Mouse (Mus musculus) left cerebral cortex, postnatal 10 days (tissue): ENCODE results near the gene Hes6. TPM values are rescaled to one million over a fixed set of nuclear protein-coding genes. Genes with fewer than 3 reads are reported as not detected.

Source experiments
- DNase-seq, 2 experiments: peaks; one replicate each; pipeline ENCODE4 v3.0.0; 2021 to 2022; ENCODE audit warnings: low spot score in 2 of 2, mixed read lengths in 1 of 2; ENCODE audit errors: extremely low spot score in 1 of 2
- intact Hi-C: fragments of 180-260 bp; cut with DNase I; formaldehyde crosslinking; loops from one replicate; pipeline ENCODE4 v1.15.1; 2025
- total RNA-seq, 2 experiments: library from RNA; stranded (reverse); gene quantifications; 2 replicates each; pipeline ENCODE4 v1.2.3; 2021

Gene Hes6
- total RNA-seq, 2 experiments from 2014 or later: 26.6 to 27.3 TPM

DNA sequence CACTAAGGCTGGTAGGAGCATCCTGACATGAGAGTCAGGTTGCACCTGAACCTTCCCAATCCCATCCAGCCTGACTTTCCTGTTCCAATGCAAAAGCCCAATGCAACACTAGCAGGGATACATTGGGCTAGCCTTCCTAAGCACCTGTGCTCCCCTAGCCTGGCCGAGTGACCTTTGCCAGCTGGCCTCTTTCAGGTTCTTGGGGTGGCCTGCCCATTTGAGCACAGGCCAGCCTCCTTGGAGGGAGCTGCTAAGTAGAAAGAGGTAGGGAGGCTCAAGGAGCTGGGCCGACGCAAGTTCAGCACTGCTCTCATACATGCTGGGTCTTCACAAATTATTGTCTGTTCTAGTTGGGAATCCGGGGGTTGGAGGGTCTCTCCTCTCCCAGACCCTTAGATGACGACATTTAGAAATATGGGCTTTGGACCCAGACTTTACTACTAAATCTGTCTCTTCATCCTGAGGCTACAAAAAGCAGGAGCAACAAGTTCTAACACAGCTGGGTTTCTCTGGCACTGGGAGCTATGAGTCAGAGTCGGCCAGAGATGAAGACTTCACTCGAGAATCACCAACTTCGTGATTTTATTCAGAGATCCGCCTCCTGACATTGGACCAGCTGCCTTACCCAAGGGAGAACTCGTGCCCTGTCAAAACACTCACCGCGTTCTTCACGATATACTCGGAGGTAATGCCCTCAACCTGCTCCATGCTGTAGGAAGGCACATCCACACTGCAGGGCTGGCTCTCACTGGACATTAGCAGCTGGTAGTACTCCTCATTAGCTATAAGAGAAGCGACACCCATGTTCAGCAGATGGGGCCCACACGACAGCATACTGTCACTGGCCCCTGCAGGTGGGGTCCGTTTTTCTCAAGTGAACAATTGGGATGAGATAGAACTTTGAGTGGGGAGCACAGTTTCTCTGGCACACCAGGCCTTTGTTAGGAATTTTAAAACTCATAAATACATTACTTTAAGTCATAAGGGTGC is 31.3 kb upstream of the Hes6 start:
- intact Hi-C loops: no loop called here
- DNase-seq: no peak

- intact Hi-C loops: no loop called here
These were observed 28.6 kb upstream of the Hes6 start for GRCm38 (mm10) chr1:91442350-91442990.

DNA sequence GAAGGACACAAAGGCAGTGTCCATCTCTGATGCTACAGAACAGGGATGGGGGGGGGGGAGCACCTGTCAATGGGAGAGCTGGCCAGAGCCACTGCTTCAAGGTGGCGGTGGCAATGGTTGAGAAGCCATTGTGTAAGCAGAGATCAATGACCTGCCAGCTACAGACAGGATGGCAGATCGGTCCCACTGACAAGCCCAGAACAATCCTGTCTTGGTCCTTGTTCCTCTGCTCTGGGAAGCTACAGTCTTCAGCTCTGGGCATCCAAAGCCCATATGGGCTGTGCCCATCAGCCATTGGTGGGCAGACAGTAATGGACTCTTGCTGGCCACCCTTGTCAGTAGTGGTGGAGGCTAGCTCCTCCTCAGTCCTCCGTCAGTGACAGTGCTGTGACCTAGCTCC is 28.0 kb upstream of the Hes6 start:
- DNase-seq: no peak
- intact Hi-C loops: no loop called here

More at GRCm38 (mm10) chr1:91442350-91442990, 28.6 kb upstream of the Hes6 start:
- DNase-seq: no peak

DNA sequence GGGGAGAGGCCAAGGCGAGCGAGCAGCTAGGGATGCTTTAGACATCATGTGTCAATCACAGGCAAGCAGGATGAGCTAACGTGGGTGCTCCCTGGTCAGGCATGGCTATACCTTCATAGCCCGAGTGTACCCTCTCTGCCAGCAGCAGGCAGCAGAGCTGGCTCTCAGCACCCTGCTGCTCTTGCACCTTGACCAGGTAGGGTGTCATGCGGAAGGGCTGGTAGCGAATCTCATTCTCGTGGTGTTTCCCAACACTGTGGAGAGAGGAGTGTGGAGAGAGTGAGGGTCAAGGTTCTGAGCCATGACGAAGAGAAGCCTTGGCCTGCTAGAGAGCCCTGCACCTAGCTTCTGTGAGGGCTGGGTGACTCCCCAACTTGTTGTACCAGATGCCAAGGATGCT is 25.9 kb upstream of the Hes6 start:
- no peak for DNase-seq
- intact Hi-C loops: no loop called here

DNA sequence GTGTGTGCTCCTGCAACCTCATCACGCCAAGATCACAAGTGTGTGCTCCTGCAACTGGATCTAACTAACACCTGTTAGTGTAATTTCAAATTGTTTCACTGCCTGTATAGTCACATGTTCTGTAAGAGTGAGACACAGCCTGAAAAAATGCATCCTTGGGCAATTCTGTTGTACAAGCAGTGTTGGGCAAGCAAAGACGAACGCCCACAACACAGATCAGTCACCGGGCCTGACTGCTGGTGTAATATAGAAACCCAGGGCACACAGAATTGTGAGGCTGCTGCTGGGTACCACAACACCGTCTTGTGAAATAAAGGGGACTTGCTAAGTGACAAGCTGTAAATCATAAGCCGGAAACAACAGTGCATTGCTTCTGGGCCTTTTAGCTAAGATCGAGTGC is 23.7 kb upstream of the Hes6 start:
- intact Hi-C loops: no loop called here
- no peak for DNase-seq

DNA sequence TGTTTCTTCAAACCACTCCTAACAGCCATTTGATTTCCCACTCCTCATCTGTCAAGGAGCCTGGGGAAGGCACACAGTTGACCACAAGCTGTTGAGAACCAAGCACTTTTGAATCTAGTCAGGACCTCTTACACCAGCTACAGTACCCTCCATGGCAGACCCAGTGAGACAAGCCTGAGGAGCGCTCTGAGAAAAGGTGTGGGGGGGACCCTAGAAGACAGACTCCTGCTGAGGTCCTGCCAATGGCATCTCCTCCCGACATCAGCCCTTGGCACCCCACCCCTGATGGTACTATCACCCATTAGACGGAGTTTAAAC is 23.2 kb upstream of the Hes6 start:
- no peak for DNase-seq
- intact Hi-C loops: no loop called here

DNA sequence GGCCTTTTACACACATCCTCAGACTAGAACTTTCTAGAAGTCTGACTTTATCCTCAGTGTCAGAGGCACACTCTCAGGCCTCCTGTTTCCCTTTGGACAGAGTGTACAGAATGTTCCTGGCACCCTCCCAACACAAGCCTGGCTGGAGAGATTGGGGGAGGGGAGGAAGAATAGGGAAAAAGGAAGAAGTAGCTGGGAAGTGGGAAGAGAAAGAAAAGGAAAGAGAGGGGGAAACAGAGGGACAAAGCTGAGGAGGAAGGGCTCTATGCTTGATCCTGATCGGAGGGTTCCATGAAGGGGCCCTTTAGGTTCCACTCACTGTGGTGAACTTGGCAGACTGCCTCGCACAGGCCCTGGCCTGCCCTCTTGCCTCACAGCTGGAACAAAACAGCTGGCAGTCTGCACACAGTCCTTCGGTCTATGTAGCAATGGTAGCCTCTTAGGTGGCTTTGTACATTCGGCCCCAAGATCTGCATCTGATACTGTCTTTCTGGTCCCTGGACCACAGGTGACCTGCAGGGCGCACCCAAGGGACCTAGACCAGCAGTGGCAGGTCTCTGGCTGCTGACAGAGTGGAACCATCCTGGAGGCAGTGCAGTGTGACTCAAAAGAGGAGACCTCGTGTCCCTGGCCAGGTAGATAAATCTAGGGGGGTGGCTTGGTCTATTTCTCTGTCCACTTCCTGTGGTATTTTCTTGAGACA is 22.7 kb upstream of the Hes6 start:
- DNase-seq: peak in 1 of 2 experiments; percentile 80
- intact Hi-C loops: no loop called here

GRCm38 (mm10) chr1:91435606-91436130 is 21.8 kb upstream of the Hes6 start:
- peak in 1 of 2 experiments; percentile 48 for DNase-seq
- intact Hi-C loops: no loop called here

DNA sequence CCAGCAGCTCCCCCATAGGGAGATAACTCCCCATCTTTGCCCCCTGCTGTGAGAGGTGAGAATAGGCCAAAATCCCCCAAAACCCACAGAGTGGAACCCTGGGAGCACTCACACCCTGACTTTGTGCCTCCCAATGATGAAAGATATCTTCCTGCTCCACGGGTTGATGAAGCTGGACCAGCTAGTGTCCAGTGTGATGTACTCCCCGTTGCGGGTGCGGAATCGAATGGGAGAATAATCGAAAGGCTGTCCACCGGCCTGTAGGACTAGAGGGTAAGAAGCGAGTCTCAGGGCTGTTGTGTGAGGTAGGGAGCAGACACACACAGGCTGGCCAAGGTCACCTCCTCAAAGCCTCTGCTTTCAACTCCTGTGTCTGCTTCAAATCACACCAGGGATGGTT is 21.1 kb upstream of the Hes6 start:
- no peak for DNase-seq

DNA sequence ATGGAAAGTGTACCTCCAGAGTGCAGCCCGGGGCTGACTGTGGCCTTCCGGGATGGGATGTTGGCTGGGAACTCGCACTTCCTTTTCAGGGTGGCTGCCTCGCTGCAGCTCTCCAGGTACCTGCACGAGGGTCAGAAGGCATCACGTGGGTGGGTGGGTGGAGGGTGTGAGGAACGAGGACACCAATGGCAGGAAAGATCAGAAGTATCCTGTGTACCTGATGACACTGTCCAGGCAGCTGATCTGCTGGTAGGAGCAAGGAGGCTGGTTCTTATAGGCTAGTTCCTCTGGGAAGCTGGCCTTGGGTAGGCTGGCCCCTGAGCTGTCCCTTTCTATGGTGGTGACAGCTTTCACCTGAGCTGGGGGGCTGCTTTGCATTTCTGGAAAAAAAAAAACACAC is 16.9 kb upstream of the Hes6 start:
- DNase-seq: no peak
- intact Hi-C loops: no loop called here

More for the DNA sequence above, 21.1 kb upstream of the Hes6 start:
- intact Hi-C loops: no loop called here

- intact Hi-C loops: loop anchor here (5.0 kb wide), 1 partner anchor 53 kb away; no protein-coding TSS in a partner anchor
- no peak for DNase-seq
These were observed 15.4 kb upstream of the Hes6 start for GRCm38 (mm10) chr1:91429212-91429611.

- peak; percentile 62 to 87 for DNase-seq
- intact Hi-C loops: loop anchor here (5.0 kb wide), 1 partner anchor 54 kb away; no protein-coding TSS in a partner anchor
These were observed 14.8 kb upstream of the Hes6 start for GRCm38 (mm10) chr1:91428614-91429013.

DNA sequence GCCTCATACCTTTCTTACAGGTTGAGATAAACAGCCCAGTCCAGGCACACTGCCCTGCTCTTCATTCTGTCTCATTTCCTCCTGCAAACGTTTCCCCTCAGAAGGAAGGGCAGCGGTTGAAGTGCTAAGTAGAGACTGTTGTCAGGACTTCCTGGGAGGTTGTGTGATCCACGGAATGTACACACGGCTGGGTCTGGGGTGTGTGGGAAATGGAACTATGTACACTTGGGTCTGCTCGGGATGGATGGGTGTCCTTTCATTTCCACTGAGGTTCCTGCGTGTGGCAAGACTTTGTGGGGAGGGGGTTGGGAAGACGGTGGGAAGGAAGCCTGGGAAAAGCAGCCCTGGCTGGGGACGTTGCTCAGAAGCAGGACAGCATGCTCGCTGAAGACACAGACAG is 12.6 kb upstream of the Hes6 start:
- DNase-seq: no peak
- intact Hi-C loops: loop anchor here (5.0 kb wide), 1 partner anchor 56 kb away; no protein-coding TSS in a partner anchor

- intact Hi-C loops: no loop called here
- DNase-seq: no peak
These were observed 6.8 kb upstream of the Hes6 start for GRCm38 (mm10) chr1:91420601-91421065.

GRCm38 (mm10) chr1:91419862-91420600 is 6.2 kb upstream of the Hes6 start:
- intact Hi-C loops: loop anchor here (5.0 kb wide), 1 partner anchor 37 kb away; the partner anchor contains the start of gene Per2

GRCm38 (mm10) chr1:91417991-91418390 is 4.2 kb upstream of the Hes6 start:
- DNase-seq: no peak
- intact Hi-C loops: loop anchor here (5.0 kb wide), 1 partner anchor 39 kb away; the partner anchor contains the start of gene Per2

More at GRCm38 (mm10) chr1:91419862-91420600, 6.2 kb upstream of the Hes6 start:
- no peak for DNase-seq

GRCm38 (mm10) chr1:91415311-91415710 is 1.5 kb upstream of the Hes6 start:
- DNase-seq: no peak
- intact Hi-C loops: loop anchor here (5.0 kb wide), 1 partner anchor 42 kb away; the partner anchor contains the start of gene Per2

- intact Hi-C loops: loop anchor here (5.0 kb wide), 1 partner anchor 42 kb away; the partner anchor contains the start of gene Per2
- DNase-seq: no peak
These were observed 1.1 kb upstream of the Hes6 start for GRCm38 (mm10) chr1:91414903-91415302.
